Mouse (Mus musculus): Measurements from ENCODE around the gene Nudt15.

The Nudt15 gene

DNA sequence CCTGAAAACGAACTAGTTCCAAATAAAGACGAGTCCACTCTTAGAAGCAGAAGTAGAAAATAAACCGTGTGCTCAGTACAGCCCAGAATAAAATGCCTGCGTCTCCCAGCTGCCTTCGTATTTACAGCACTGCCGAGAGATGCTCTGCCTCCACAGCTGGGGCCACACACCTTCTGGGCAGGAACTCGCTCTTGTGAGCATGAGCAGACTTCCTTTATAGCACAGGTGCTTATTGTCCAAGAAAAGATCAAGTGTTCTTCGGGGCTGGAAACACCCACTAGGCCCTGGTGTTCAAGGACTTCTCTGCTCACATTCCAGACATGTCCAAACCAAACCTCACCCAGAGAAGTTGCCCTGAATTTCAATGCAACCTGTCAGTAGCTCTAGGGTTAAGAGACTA lies 77.4 kb downstream of the Nudt15 start:
- DNase-seq (ENCODE audit: low spot score): no peak

DNA sequence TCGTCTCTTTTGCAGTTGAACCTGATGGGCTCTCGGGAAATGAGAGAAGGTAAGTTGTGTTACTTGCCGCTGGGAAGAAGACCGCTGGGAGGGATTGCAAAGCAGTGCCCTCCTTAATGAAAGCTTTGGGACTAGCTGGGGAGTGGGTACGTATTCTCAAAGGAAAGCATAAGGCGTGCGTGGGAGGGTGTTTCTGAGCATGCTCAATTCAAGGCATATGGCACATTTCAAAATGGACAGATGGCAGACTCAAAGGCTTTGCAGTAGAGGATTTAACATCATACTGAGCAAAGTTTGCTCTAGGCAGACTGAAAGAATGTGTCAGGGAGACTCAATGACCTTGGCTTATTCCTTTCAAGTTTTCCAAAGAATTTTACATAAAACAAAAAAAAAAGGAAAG lies 78.5 kb downstream of the Nudt15 start:
- DNase-seq (ENCODE audit: low spot score): no peak

Data from urinary bladder, postnatal 14 days (tissue).